ENCODE assay signal across 34 mouse cellular contexts in genomic region chr5:98552811-98553601, GRCm38 (mm10). TPM values are rescaled to one million over a fixed set of nuclear protein-coding genes. Genes with fewer than 3 reads are reported as not detected.
DNase-seq lines count a peak whose midpoint lies in the region; ATAC-seq and TF ChIP-seq lines count a peak whose summit lies in the region.
"Had no signal": no experiment of that assay in that cellular context is flagged by ENCODE, and none has a peak within 500 bp of the region (broad histone marks: within the 10 kb centered on the region; RNA-seq: fewer than 3 reads in every experiment).

No protein-coding gene starts in this region.

- H3K27ac ChIP-seq in forebrain, embryonic 12.5 days, result no peak overlapping the region
- no peak overlapping the region for H3K27ac ChIP-seq in forebrain, embryonic 16.5 days (ENCODE audit: low read length)
- H3K27ac ChIP-seq in stomach, embryonic 15.5 days, result no peak overlapping the region
- no peak overlapping the region for H3K27ac ChIP-seq in stomach, postnatal 0 days (replicated peaks)
- no peak overlapping the region for H3K27ac ChIP-seq in embryonic facial prominence, embryonic 14.5 days (replicated peaks; ENCODE audit: low read depth, low read length)
- H3K27ac ChIP-seq: embryonic facial prominence, embryonic 15.5 days; forebrain, embryonic 15.5 days; hindbrain, embryonic 13.5 days; macrophage; midbrain, embryonic 15.5 days; neural tube, embryonic 13.5 days had no signal

- WGBS in forebrain, embryonic 12.5 days, result 58% methylated on average over 7 of the region's 7 CpGs
- WGBS in forebrain, embryonic 16.5 days, result 56% methylated on average over 7 of the region's 7 CpGs
- WGBS in stomach, embryonic 15.5 days, result 51% methylated on average over 7 of the region's 7 CpGs
- 61% methylated on average over 7 of the region's 7 CpGs for WGBS in stomach, postnatal 0 days
- WGBS in embryonic facial prominence, embryonic 14.5 days, result 46% methylated on average over 7 of the region's 7 CpGs

- H3K4me3 ChIP-seq in forebrain, embryonic 12.5 days (replicated peaks), result no peak overlapping the region
- H3K4me3 ChIP-seq in forebrain, embryonic 16.5 days (replicated peaks; ENCODE audit: low read length), result no peak overlapping the region
- no peak overlapping the region for H3K4me3 ChIP-seq in stomach, embryonic 15.5 days (replicated peaks)
- H3K4me3 ChIP-seq in stomach, postnatal 0 days (ENCODE audit: low read depth, low read length), result no peak overlapping the region
- H3K4me3 ChIP-seq in embryonic facial prominence, embryonic 14.5 days (ENCODE audit: low read depth, low read length), result no peak overlapping the region
- H3K4me3 ChIP-seq: embryonic facial prominence, embryonic 15.5 days; forebrain, embryonic 15.5 days; hindbrain, embryonic 13.5 days; midbrain, embryonic 15.5 days; neural tube, embryonic 13.5 days had no signal

- no peaks in the 10 kb centered on the region for H3K27me3 ChIP-seq in forebrain, embryonic 12.5 days
- no peaks in the 10 kb centered on the region for H3K27me3 ChIP-seq in forebrain, embryonic 16.5 days (replicated peaks; ENCODE audit: control insufficient read depth, insufficient read depth, low read length)
- H3K27me3 ChIP-seq in stomach, embryonic 15.5 days (replicated peaks), result no peaks in the 10 kb centered on the region
- no peaks in the 10 kb centered on the region for H3K27me3 ChIP-seq in stomach, postnatal 0 days (ENCODE audit: control insufficient read depth, insufficient read depth, low read length)
- H3K27me3 ChIP-seq in embryonic facial prominence, embryonic 14.5 days (replicated peaks; ENCODE audit: control insufficient read depth, insufficient read depth, low read length), result no peaks in the 10 kb centered on the region
- H3K27me3 ChIP-seq: embryonic facial prominence, embryonic 15.5 days; forebrain, embryonic 15.5 days; hindbrain, embryonic 13.5 days; midbrain, embryonic 15.5 days; neural tube, embryonic 13.5 days had no signal

- DNase-seq in stomach, postnatal 0 days (ENCODE audit: low spot score), result no peak
- peak; percentile 44 for DNase-seq in embryonic facial prominence, embryonic 14.5 days (ENCODE audit: low spot score)
- DNase-seq in left cerebral cortex, adult 9 months (ENCODE audit: low spot score in 2 of 2), result no peak
- no peak for DNase-seq in adrenal gland, postnatal 36 days
- DNase-seq: adrenal gland, postnatal 10 days; cerebellum, adult 8-10 months; cerebellum, postnatal 36 days; gastrocnemius, postnatal 36 days; heart, postnatal 36 days; kidney, adult 18-20 months; kidney, postnatal 4 days; liver; liver, postnatal 0 days; right cerebral cortex, adult 18-20 months had no signal

- no peaks in the 10 kb centered on the region for H3K36me3 ChIP-seq in forebrain, embryonic 12.5 days (replicated peaks)
- H3K36me3 ChIP-seq in forebrain, embryonic 16.5 days (ENCODE audit: control insufficient read depth, insufficient read depth), result no peaks in the 10 kb centered on the region
- no peaks in the 10 kb centered on the region for H3K36me3 ChIP-seq in stomach, embryonic 15.5 days
- no peaks in the 10 kb centered on the region for H3K36me3 ChIP-seq in stomach, postnatal 0 days (ENCODE audit: control insufficient read depth, insufficient read depth, low read length)
- H3K36me3 ChIP-seq in embryonic facial prominence, embryonic 14.5 days (ENCODE audit: control insufficient read depth, insufficient read depth, low read length), result no peaks in the 10 kb centered on the region
- H3K36me3 ChIP-seq: embryonic facial prominence, embryonic 15.5 days; forebrain, embryonic 15.5 days; G1E; hindbrain, embryonic 13.5 days; midbrain, embryonic 15.5 days; neural tube, embryonic 13.5 days had no signal

- no peak for TF ChIP-seq EP300 in stomach, postnatal 0 days (optimal IDR thresholded peaks at IDR 0.05)

- ATAC-seq in forebrain, embryonic 12.5 days (ENCODE audit: low FRiP score), result peak; percentile 36; the same call in 1 of the 2 replicates
- ATAC-seq in forebrain, embryonic 16.5 days, result no peak
- ATAC-seq in stomach, embryonic 15.5 days (ENCODE audit: insufficient read depth, low FRiP score, low read depth), result peak; percentile 22; the same call in 1 of the 2 replicates
- ATAC-seq in stomach, postnatal 0 days (ENCODE audit: low FRiP score, low TSS enrichment), result no peak
- no peak for ATAC-seq in embryonic facial prominence, embryonic 14.5 days (ENCODE audit: low read depth)
- ATAC-seq: forebrain, embryonic 15.5 days; inflammation-experienced regulatory T-cells, adult 6 months; liver, postnatal 0 days; midbrain, embryonic 15.5 days had no signal

- no peak for TF ChIP-seq CTCF in stomach, postnatal 0 days (IDR thresholded peaks at IDR 0.05; ENCODE audit: low read depth)

- no peak overlapping the region for H3K4me2 ChIP-seq in forebrain, embryonic 12.5 days
- no peak overlapping the region for H3K4me2 ChIP-seq in forebrain, embryonic 16.5 days (ENCODE audit: low read length)
- no peak overlapping the region for H3K4me2 ChIP-seq in stomach, embryonic 15.5 days
- no peak overlapping the region for H3K4me2 ChIP-seq in stomach, postnatal 0 days (replicated peaks; ENCODE audit: low read depth)
- H3K4me2 ChIP-seq in embryonic facial prominence, embryonic 14.5 days (ENCODE audit: low read depth, low read length), result no peak overlapping the region
- H3K4me2 ChIP-seq: embryonic facial prominence, embryonic 15.5 days; forebrain, embryonic 15.5 days; hindbrain, embryonic 13.5 days; midbrain, embryonic 15.5 days; neural tube, embryonic 13.5 days had no signal

- H3K9ac ChIP-seq in forebrain, embryonic 12.5 days, result no peak overlapping the region
- H3K9ac ChIP-seq in forebrain, embryonic 16.5 days (replicated peaks; ENCODE audit: low read depth, low read length), result no peak overlapping the region
- no peak overlapping the region for H3K9ac ChIP-seq in stomach, embryonic 15.5 days
- H3K9ac ChIP-seq in stomach, postnatal 0 days (ENCODE audit: low read length), result no peak overlapping the region
- no peak overlapping the region for H3K9ac ChIP-seq in embryonic facial prominence, embryonic 14.5 days (ENCODE audit: low read depth, low read length)
- H3K9ac ChIP-seq: embryonic facial prominence, embryonic 15.5 days; forebrain, embryonic 15.5 days; hindbrain, embryonic 13.5 days; liver, postnatal 0 days; midbrain, embryonic 15.5 days; neural tube, embryonic 13.5 days had no signal

- H3K9me3 ChIP-seq in forebrain, embryonic 12.5 days, result no peaks in the 10 kb centered on the region
- H3K9me3 ChIP-seq in forebrain, embryonic 16.5 days (ENCODE audit: control insufficient read depth, low read length), result no peaks in the 10 kb centered on the region
- H3K9me3 ChIP-seq in stomach, embryonic 15.5 days, result no peaks in the 10 kb centered on the region
- no peaks in the 10 kb centered on the region for H3K9me3 ChIP-seq in stomach, postnatal 0 days (ENCODE audit: control insufficient read depth, low read length)
- no peaks in the 10 kb centered on the region for H3K9me3 ChIP-seq in embryonic facial prominence, embryonic 14.5 days (ENCODE audit: control insufficient read depth, low read length)
- H3K9me3 ChIP-seq: embryonic facial prominence, embryonic 15.5 days; forebrain, embryonic 15.5 days; hindbrain, embryonic 13.5 days; midbrain, embryonic 15.5 days; neural tube, embryonic 13.5 days had no signal

- 0 out of 2 replicates have a peak, but pooled peaks cover 5% of the 10 kb centered on the region for H3K4me1 ChIP-seq in forebrain, embryonic 12.5 days
- H3K4me1 ChIP-seq in forebrain, embryonic 16.5 days (replicated peaks; ENCODE audit: control insufficient read depth, insufficient read depth, low read length), result no peaks in the 10 kb centered on the region
- H3K4me1 ChIP-seq in stomach, embryonic 15.5 days, result no peaks in the 10 kb centered on the region
- H3K4me1 ChIP-seq in stomach, postnatal 0 days (replicated peaks; ENCODE audit: control insufficient read depth, insufficient read depth), result no peaks in the 10 kb centered on the region
- H3K4me1 ChIP-seq in embryonic facial prominence, embryonic 14.5 days (ENCODE audit: control insufficient read depth, insufficient read depth, low read length), result peaks cover 10% of the 10 kb centered on the region; the same call in 1 of the 2 replicates
- H3K4me1 ChIP-seq: forebrain, embryonic 15.5 days; hindbrain, embryonic 13.5 days; midbrain, embryonic 15.5 days; neural tube, embryonic 13.5 days had no signal

RNA-seq across cellular contexts. Expression of gene Gm11111, which starts 0.5 kb away (rescaled TPM):
- not detected in 2 replicates for polyA plus RNA-seq in forebrain, embryonic 12.5 days (2016; fragmentation: Nextera tagmentation; extraction: Ambion mirVana)
- not detected in 2 replicates for polyA plus RNA-seq in forebrain, embryonic 16.5 days (2015; fragmentation: Nextera tagmentation; extraction: Ambion mirVana)
- polyA plus RNA-seq in stomach, embryonic 15.5 days (2015; fragmentation: Nextera tagmentation; extraction: Ambion mirVana), result not detected in 2 replicates
- not detected in 2 replicates for polyA plus RNA-seq in stomach, postnatal 0 days (2015; fragmentation: Nextera tagmentation; extraction: Ambion mirVana)
- polyA plus RNA-seq in embryonic facial prominence, embryonic 14.5 days (2014; fragmentation: Nextera tagmentation; extraction: Ambion mirVana), result not detected in 2 replicates
- not detected for total RNA-seq in adrenal gland, postnatal 36 days (2021)
- total RNA-seq: adrenal gland, postnatal 10 days; G1E; gastrocnemius, adult 18-20 months; gastrocnemius, postnatal 36 days; heart, adult 8-10 months; heart, postnatal 36 days; left cerebral cortex, adult 18-20 months; left cerebral cortex, postnatal 36 days had no signal
- polyA plus RNA-seq: brain, embryonic 14.5 days; embryonic facial prominence, embryonic 15.5 days; forebrain, embryonic 15.5 days; G1E; heart, embryonic 14.5 days; hindbrain, embryonic 13.5 days; inflammation-experienced regulatory T-cells, adult 6 months; kidney, embryonic 16.5 days; liver, postnatal 0 days; macrophage; midbrain, embryonic 15.5 days; neural tube, embryonic 13.5 days; stomach, embryonic 16.5 days; thymus, postnatal 0 days had no signal

Comparison
In these comparisons a context has a peak if more than half of its experiments do, and no peak if none do; other contexts are left out.
1. ATAC-seq: peak in forebrain, embryonic 12.5 days (single experiment) and stomach, embryonic 15.5 days (single experiment); none in forebrain, embryonic 16.5 days (single experiment), stomach, postnatal 0 days (single experiment) and embryonic facial prominence, embryonic 14.5 days (single experiment).